Mouse (Mus musculus): ENCODE measurements at regions not wholly inside any gene's neighbourhood (a gene's known extent, or its start where the extent isn't known, plus 50 kb on each side); places are given as distances from the start of the nearest gene placed in this dataset.

DNA sequence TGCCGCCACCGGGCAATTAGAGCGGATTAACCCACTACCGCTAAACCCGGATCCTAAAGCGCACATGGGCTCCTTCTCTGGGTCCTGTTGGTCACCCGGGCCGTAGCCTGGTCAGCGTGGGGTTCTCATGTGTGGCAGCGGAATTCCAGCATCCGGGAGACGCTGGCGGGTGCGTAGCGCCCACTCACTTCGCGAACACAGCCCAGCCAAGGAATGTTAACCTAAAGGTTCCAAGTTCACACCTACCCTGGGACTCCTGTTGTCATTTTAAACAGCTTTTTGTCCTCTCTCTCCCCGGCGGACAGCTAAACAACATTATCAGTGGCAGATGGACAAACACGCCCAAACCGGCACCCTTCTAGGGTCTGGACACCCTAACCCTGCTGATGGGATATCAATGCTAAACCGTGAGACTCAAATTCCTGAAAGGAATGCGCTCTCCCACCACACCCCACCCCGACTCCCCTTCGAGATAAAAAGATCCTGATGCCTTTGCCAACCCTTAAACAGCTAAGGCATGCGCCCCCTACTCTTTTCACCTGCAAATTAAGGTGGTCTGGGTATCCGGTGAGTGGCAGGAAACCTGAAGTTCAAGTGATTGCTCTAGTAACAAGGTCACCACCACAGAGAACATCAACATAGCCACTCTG, 49.8 kb upstream of the Fcgr1 start:
- Histone ChIP-seq H3K9me3 (replicated peaks; ENCODE audit: control insufficient read depth, low read length) (no peaks in the 10 kb centered on the region), H3K9ac (ENCODE audit: low read length) (no peak overlapping the region), H3K4me2 (ENCODE audit: low read length) (no peak overlapping the region), H3K27ac (ENCODE audit: low read depth, low read length) (no peak overlapping the region), H3K27me3 (replicated peaks; ENCODE audit: control insufficient read depth, insufficient read depth, low read length) (peaks cover 45% of the 10 kb centered on the region), H3K4me1 (ENCODE audit: control insufficient read depth, insufficient read depth, low read length) (no peaks in the 10 kb centered on the region), H3K36me3 (ENCODE audit: control insufficient read depth, insufficient read depth, low read length) (no peaks in the 10 kb centered on the region), H3K4me3 (ENCODE audit: low read depth, low read length) (no peak overlapping the region)
- DNase-seq (ENCODE audit: low spot score) (no peak), ATAC-seq (no peak)
- 1% methylated on average over 26 of the region's 27 CpGs for WGBS

Measured in forebrain, embryonic 14.5 days (tissue).